Mouse (Mus musculus) CD4-positive naive resting alpha-beta T cell, adult 57 days (primary cell): ENCODE measurements around the gene Slc22a6. TPM values are rescaled to one million over a fixed set of nuclear protein-coding genes. Genes with fewer than 3 reads are reported as not detected.

Experiments used
- total RNA-seq: library from RNA; stranded (reverse); gene quantifications from one replicate; pipeline ENCODE4 v1.2.4, GENCODE M21; 2023

Gene Slc22a6
- total RNA-seq, result not detected

DNA sequence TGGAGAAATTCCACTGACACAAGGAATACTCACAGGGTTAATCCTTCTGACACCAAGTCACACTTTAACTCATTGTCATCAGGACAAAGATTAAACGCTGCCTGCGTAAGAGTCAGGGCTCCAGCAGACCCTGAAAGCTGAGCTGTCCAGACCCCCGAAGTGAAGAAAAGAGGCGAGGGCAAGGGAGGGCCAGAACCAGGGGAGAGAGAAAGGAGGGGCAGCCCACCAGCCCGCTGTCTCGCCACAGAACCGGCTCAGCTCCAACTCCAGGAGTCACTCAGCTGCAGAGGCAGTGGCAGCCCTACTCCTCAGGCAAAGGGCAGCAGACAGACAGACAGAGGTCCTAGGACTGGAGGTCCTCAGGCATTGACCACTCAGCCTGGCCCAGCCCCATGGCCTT, at the start of gene Slc22a6:
Slc22a6 (plus strand) TSS at position 136 of the 400 bp plus-strand sequence.

GRCm38 (mm10) chr19:8590954-8591353, 26.9 kb upstream of the Slc22a6 start, which contains the start of gene Slc22a8:
Slc22a8 (plus strand) TSS chr19:8591254.

GRCm38 (mm10) chr19:8663360-8663839, 45.6 kb downstream of the Slc22a6 start, which contains the start of gene Chrm1:
Chrm1 (plus strand) TSS chr19:8663789.

Other genes starting within 250 kb of the Slc22a6 start
- not detected for gene Slc22a30, start 212.9 kb upstream of the Slc22a6 start, total RNA-seq
- gene Slc22a8, start 26.8 kb upstream of the Slc22a6 start, total RNA-seq, result not detected
- not detected for gene Chrm1, start 45.8 kb downstream of the Slc22a6 start, total RNA-seq
- gene Slc3a2, start 105.3 kb downstream of the Slc22a6 start, total RNA-seq, result 174 TPM
- 92.0 TPM for gene Wdr74, start 117.8 kb downstream of the Slc22a6 start, total RNA-seq
- gene 1700092M07Rik, start 122.7 kb downstream of the Slc22a6 start, total RNA-seq, result 7.7 TPM
- gene Stx5a, start 123.4 kb downstream of the Slc22a6 start, total RNA-seq, result 251 TPM
- 533 TPM for gene Nxf1, start 139.0 kb downstream of the Slc22a6 start, total RNA-seq
- gene Tmem223, start 153.0 kb downstream of the Slc22a6 start, total RNA-seq, result 39.0 TPM
- 68.8 TPM for gene Tmem179b, start 156.4 kb downstream of the Slc22a6 start, total RNA-seq
- gene Taf6l, start 168.4 kb downstream of the Slc22a6 start, total RNA-seq, result 10.7 TPM
- 62.8 TPM for gene Polr2g, start 180.5 kb downstream of the Slc22a6 start, total RNA-seq
- gene Zbtb3, start 184.5 kb downstream of the Slc22a6 start, total RNA-seq, result 0.77 TPM
- gene Ttc9c, start 201.3 kb downstream of the Slc22a6 start, total RNA-seq, result 25.7 TPM
- 104 TPM for gene Hnrnpul2, start 202.0 kb downstream of the Slc22a6 start, total RNA-seq
- gene AC129217.1, start 211.7 kb downstream of the Slc22a6 start, total RNA-seq, result 8.5 TPM
- 39.8 TPM for gene Bscl2, start 219.4 kb downstream of the Slc22a6 start, total RNA-seq
- gene Gng3, start 221.2 kb downstream of the Slc22a6 start, total RNA-seq, result not detected
- gene Lrrn4cl, start 232.7 kb downstream of the Slc22a6 start, total RNA-seq, result 1.0 TPM